Mouse (Mus musculus): ENCODE results near the gene Dapk1.

Gene Dapk1

GRCm38 (mm10) chr13:60695186-60695980, 93.6 kb downstream of the Dapk1 start:
- no peak for DNase-seq (ENCODE audit: low spot score)

GRCm38 (mm10) chr13:60696323-60696722, 94.6 kb downstream of the Dapk1 start:
- no peak for DNase-seq (ENCODE audit: low spot score)

GRCm38 (mm10) chr13:60696741-60697140, 95.0 kb downstream of the Dapk1 start:
- DNase-seq (ENCODE audit: low spot score) = no peak

GRCm38 (mm10) chr13:60698021-60698420, 96.3 kb downstream of the Dapk1 start:
- DNase-seq (ENCODE audit: low spot score) = no peak

GRCm38 (mm10) chr13:60701671-60702171, 100.0 kb downstream of the Dapk1 start:
- DNase-seq (ENCODE audit: low spot score) = no peak

- DNase-seq (ENCODE audit: low spot score) = no peak
These were observed 106.1 kb downstream of the Dapk1 start for GRCm38 (mm10) chr13:60707541-60708468.

GRCm38 (mm10) chr13:60709136-60709535, 107.4 kb downstream of the Dapk1 start:
- no peak for DNase-seq (ENCODE audit: low spot score)

GRCm38 (mm10) chr13:60710963-60711362, 109.2 kb downstream of the Dapk1 start:
- DNase-seq (ENCODE audit: low spot score) = no peak

- no peak for DNase-seq (ENCODE audit: low spot score)
These were observed 111.8 kb downstream of the Dapk1 start for GRCm38 (mm10) chr13:60713537-60713936.

- no peak for DNase-seq (ENCODE audit: low spot score)
These were observed 114.4 kb downstream of the Dapk1 start for GRCm38 (mm10) chr13:60716107-60716506.

GRCm38 (mm10) chr13:60717421-60717820, 115.7 kb downstream of the Dapk1 start:
- DNase-seq (ENCODE audit: low spot score) = no peak

GRCm38 (mm10) chr13:60719581-60719980, 117.8 kb downstream of the Dapk1 start:
- no peak for DNase-seq (ENCODE audit: low spot score)

- no peak for DNase-seq (ENCODE audit: low spot score)
These were observed 121.0 kb downstream of the Dapk1 start for GRCm38 (mm10) chr13:60722763-60723162.

- DNase-seq (ENCODE audit: low spot score) = no peak
These were observed 126.7 kb downstream of the Dapk1 start for GRCm38 (mm10) chr13:60728276-60729054.

GRCm38 (mm10) chr13:60729055-60729402, 127.3 kb downstream of the Dapk1 start:
- no peak for DNase-seq (ENCODE audit: low spot score)

- DNase-seq (ENCODE audit: low spot score) = no peak
These were observed 128.8 kb downstream of the Dapk1 start for GRCm38 (mm10) chr13:60730587-60730986.

- DNase-seq (ENCODE audit: low spot score) = no peak
These were observed 129.3 kb downstream of the Dapk1 start for GRCm38 (mm10) chr13:60731001-60731400.

- DNase-seq (ENCODE audit: low spot score) = no peak
These were observed 133.6 kb downstream of the Dapk1 start for GRCm38 (mm10) chr13:60735306-60735705.

- no peak for DNase-seq (ENCODE audit: low spot score)
These were observed 134.8 kb downstream of the Dapk1 start for GRCm38 (mm10) chr13:60736421-60737105.

- DNase-seq (ENCODE audit: low spot score) = peak; percentile 77
These were observed 136.0 kb downstream of the Dapk1 start for GRCm38 (mm10) chr13:60737632-60738324.

GRCm38 (mm10) chr13:60738429-60738828, 136.7 kb downstream of the Dapk1 start:
- peak; percentile 80 for DNase-seq (ENCODE audit: low spot score)
